Mouse (Mus musculus) limb, embryonic 11.5 days (tissue): ENCODE data around the gene Morn5. TPM values are rescaled to one million over a fixed set of nuclear protein-coding genes. Genes with fewer than 3 reads are reported as not detected.
A peak's percentile ranks its signal among the peaks of the same experiment; 100 is the strongest.

Experiments used
- ATAC-seq: fragments of 200-750 bp; cut with Nextera tagmentation; 2 replicates; pipeline ENCODE4 v1.8.0; 2017; ENCODE audit warnings: low read depth; ENCODE audit not compliant: insufficient number of reproducible peaks, low FRiP score, low TSS enrichment
- DNase-seq: peaks from one replicate; pipeline ENCODE4 v3.0.0-alpha.2; 2015; ENCODE audit warnings: low spot score
- H3K27ac ChIP-seq: fragments of 300-500 bp; sonication (generic); replicated peaks from 2 replicates; pipeline ENCODE4 v1.5.1; 2014; ENCODE audit warnings: low read depth, mild to moderate bottlenecking, low read length
- H3K27me3 ChIP-seq: fragments of 300-500 bp; sonication (generic); 2 replicates; pipeline ENCODE4 v1.6.1; 2014; ENCODE audit warnings: mild to moderate bottlenecking, low read length, mixed read lengths; ENCODE audit not compliant: control insufficient read depth, insufficient read depth
- H3K36me3 ChIP-seq: fragments of 300-500 bp; sonication (generic); 2 replicates; pipeline ENCODE4 v1.6.1; 2014; ENCODE audit warnings: mild to moderate bottlenecking, low read length, moderate library complexity, mixed read lengths; ENCODE audit not compliant: control insufficient read depth, insufficient read depth
- H3K4me1 ChIP-seq: fragments of 300-500 bp; sonication (generic); 2 replicates; pipeline ENCODE4 v1.6.1; 2014; ENCODE audit warnings: low read length, mixed read lengths; ENCODE audit not compliant: control insufficient read depth, insufficient read depth
- H3K4me2 ChIP-seq: fragments of 300-500 bp; sonication (generic); 2 replicates; pipeline ENCODE4 v1.6.1; 2014; ENCODE audit warnings: low read depth, mild to moderate bottlenecking, moderate library complexity; ENCODE audit not compliant: severe bottlenecking
- H3K4me3 ChIP-seq: fragments of 300-500 bp; sonication (generic); 2 replicates; pipeline ENCODE4 v1.5.1; 2014; ENCODE audit warnings: low read depth, low read length
- H3K9ac ChIP-seq: fragments of 300-500 bp; sonication (generic); 2 replicates; pipeline ENCODE4 v1.6.1; 2014; ENCODE audit warnings: mild to moderate bottlenecking, low read length
- H3K9me3 ChIP-seq: fragments of 300-500 bp; sonication (generic); 2 replicates; pipeline ENCODE4 v1.6.1; 2016; ENCODE audit warnings: low read length; ENCODE audit not compliant: control insufficient read depth
- WGBS: fragments of 180-500 bp; shearing (Covaris S2); extraction: QIAGEN DNeasy Blood & Tissue Kit; methylation state at CpG from one replicate; pipeline ENCODE4 v1.1.7; 2014; 5-methylcytosine and 5-hydroxymethylcytosine counted together
- polyA plus RNA-seq: library from polyadenylated mRNA; unstranded; fragments of >200 nt; fragmentation: Nextera tagmentation; extraction: Ambion mirVana; gene quantifications from 2 replicates; pipeline ENCODE4 v1.2.1, GENCODE M21; 2014

Gene Morn5
- polyA plus RNA-seq, 1 experiment from 2014 or later = not detected

DNA sequence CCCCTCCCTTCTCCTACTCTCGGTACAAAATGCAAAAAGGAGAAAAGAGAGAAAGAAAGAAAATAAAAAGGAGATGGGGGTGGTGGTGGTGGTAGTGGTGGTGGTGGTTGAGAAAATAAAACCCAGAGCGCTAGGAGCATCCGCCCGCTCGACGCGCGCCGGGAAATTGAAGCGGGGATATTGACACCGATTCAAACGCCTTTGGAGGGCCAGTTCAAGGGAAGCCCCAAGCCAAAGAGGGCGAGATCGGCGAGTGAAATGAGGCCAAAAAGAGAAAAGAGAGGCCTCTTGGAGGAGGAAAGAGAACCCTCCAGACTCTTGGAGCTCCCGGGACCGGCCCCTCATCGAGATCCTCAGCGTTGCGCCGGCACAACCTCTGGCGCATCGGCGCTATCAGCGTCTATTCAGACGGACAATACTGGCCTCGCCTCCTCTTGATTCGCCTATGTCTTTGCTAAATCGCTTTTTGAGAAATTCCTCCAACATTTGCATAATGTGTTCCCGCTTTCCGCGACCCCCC is 55.2 kb downstream of the Morn5 start:
- Histone ChIP-seq H3K9ac (no peak overlapping the region), H3K4me1 (peaks cover 25% of the 10 kb centered on the region), H3K9me3 (no peaks in the 10 kb centered on the region), H3K4me2 (peak overlapping the region; percentile 52), H3K4me3 (peak overlapping the region; percentile 32), H3K27ac (no peak overlapping the region), H3K27me3 (peaks cover 89% of the 10 kb centered on the region), H3K36me3 (no peaks in the 10 kb centered on the region)
- WGBS = under 1% methylated on average over 32 of the region's 32 CpGs
- no peak for ATAC-seq
- DNase-seq = no peak

DNA sequence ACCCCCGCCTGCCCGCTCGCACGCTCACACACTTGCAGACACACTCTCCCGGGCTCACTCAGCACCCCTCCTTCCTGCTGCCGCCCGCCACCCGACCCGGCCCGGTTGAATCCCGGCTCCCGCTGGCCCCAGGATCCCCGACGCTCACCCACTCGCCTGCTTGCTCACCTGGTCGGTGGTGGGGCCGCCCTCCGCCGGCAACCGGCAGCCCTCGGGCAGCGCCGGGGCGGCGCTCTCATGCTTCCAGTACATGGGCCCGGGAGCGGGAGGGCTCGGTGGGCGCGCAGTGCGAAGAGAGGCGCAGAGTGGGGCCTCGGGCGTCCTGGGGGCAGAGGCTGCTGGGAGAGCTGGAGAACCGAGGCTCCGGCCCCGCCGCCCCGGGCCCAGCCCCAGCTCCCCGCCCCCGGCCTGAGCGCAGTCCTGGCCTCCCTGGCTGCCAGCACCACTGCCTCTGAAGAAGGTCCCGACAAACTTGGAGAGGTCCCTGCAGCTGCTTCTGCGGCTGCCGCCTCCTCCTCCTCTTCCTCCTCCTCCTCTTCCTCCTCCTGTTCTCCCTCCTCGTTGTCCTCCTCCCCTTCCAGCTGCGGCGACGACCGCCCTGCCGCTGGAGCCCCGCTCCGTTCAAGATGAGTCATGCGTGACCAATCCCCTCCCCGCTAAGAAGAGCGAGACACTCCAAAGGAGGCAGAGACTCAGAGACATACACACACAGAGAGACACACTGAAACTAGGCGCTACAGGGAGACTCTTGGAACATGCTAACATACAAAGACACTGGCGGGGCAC is 55.9 kb downstream of the Morn5 start, which contains the start of gene Lhx6:
TSS of gene Lhx6 (minus strand) at position 453 of the 786 bp plus-strand sequence.
- H3K4me2 ChIP-seq = peak within 1 kb of the TSS; percentile 52
- DNase-seq (peak; percentile 67), ATAC-seq (no peak)
- H3K4me1 ChIP-seq = peaks cover 25% of the 10 kb centered on the region
- no peaks in the 10 kb centered on the region for H3K9me3 ChIP-seq
- peaks cover 85% of the 10 kb centered on the region for H3K27me3 ChIP-seq
- 0% methylated on average over 51 of the region's 58 CpGs for WGBS
- no peak within 1 kb of the TSS for H3K9ac ChIP-seq
- H3K27ac ChIP-seq = 0 out of 2 replicates have a peak within 1 kb of the TSS, but pooled peaks have one; percentile 36
- no peaks in the 10 kb centered on the region for H3K36me3 ChIP-seq
- peak within 1 kb of the TSS; percentile 32 for H3K4me3 ChIP-seq

DNA sequence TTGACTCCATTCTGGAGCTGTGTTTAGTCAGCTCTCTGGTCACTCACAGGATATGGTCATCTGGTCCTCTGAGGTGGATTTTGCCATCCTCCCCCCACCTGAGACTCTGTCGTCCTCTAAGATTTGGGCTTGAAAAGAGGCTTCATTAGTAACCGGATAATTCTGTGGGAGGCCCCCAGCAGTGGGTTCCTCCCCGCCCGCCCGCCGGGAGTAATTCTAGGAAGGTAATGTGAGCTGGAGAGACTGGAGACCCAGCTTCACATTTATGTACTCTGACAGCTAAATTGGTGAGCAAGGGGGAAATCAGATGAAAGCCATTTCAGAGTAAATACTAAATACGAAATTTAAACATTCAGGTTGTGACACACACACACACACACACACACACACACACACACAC is 59.4 kb downstream of the Morn5 start:
- Histone ChIP-seq H3K9me3 (no peaks in the 10 kb centered on the region), H3K36me3 (no peaks in the 10 kb centered on the region), H3K4me1 (peaks cover 13% of the 10 kb centered on the region), H3K9ac (no peak overlapping the region), H3K4me3 (no peak overlapping the region), H3K27me3 (peaks cover 59% of the 10 kb centered on the region), H3K27ac (no peak overlapping the region), H3K4me2 (no peak overlapping the region)
- no peak for ATAC-seq
- no peak for DNase-seq
- 6% methylated on average over 7 of the region's 7 CpGs for WGBS

DNA sequence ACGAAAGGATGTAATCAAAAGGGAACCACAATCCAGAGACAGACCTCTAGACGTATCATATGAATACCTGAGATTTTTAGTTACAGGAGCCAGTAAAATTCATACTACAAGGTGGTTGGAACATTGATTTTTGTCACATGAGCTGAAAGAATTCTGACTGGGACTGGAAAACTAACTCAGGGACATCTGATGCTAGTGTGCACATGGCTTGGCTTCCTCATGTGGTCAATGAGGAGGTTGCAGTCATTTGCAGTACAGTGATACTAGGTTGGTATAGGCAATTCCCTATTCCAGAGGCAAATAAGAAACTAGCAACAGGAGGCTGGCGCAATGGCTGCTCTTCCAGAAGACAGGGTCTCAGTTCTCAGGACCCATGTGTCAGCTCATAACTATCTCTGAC is 63.4 kb downstream of the Morn5 start:
- Histone ChIP-seq H3K9me3 (no peaks in the 10 kb centered on the region), H3K9ac (no peak overlapping the region), H3K27ac (no peak overlapping the region), H3K4me2 (no peak overlapping the region), H3K36me3 (peaks cover 2% of the 10 kb centered on the region), H3K4me3 (no peak overlapping the region), H3K4me1 (no peaks in the 10 kb centered on the region), H3K27me3 (peaks cover 23% of the 10 kb centered on the region)
- ATAC-seq (no peak), DNase-seq (no peak)
- WGBS = 79% methylated on average over 3 of the region's 3 CpGs

DNA sequence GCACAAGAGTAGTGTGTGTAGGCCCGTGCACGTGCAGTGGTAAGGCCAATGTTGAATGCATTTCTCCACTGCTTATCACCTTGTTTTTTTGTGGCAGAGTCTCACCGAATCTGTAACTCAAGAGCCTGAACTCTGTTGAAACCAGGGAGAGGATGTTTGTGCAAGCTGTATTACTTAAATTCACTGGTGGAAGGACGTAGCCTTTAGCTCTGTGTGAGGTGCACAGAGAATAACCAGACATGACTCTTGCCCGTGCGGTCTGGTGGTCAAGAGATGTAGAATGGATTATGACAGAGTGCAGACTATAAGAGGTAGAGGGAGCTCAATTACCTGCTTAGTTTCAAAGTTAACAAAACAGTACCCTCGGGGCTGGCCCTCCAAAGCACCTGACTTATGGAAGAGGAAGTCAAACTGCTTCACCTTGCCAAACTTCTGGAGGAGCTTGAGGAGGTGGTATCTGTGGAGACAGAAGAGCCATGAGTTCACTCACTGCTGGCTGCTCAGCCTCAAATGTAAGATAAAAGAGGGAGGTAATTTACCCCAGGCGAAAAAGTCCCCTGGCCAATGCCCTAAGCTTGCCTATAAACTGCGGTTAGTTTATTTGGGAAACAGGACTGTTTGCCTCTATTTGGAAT is 77.7 kb downstream of the Morn5 start:
- ATAC-seq = no peak
- H3K27ac ChIP-seq = no peak overlapping the region
- WGBS = 90% methylated on average over 9 of the region's 9 CpGs
- H3K27me3 ChIP-seq = no peaks in the 10 kb centered on the region
- no peak overlapping the region for H3K4me3 ChIP-seq
- H3K4me1 ChIP-seq = no peaks in the 10 kb centered on the region
- no peak overlapping the region for H3K9ac ChIP-seq
- no peak overlapping the region for H3K4me2 ChIP-seq
- H3K36me3 ChIP-seq = peaks cover 18% of the 10 kb centered on the region
- DNase-seq = no peak
- H3K9me3 ChIP-seq = no peaks in the 10 kb centered on the region

DNA sequence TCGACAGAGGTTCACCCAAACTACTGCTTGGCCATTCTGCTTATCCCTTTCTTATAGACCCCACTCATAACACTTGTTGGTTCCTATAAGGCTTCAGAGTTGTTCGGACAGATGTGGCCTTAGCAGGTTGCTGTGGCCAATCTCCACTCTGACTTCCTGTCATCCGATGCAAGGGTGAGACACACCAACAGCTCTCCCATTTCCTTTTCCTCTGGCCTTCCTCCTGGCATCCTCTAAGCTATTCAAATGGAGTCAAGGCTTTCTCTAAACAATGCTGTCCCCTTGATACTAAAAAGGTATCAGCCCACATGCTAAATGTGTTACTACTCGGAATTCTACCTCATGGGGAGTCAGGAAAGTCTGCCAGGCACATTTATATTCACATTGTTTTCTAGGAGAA is 78.7 kb downstream of the Morn5 start:
- 85% methylated on average over 4 of the region's 4 CpGs for WGBS
- Histone ChIP-seq H3K27ac (no peak overlapping the region), H3K4me3 (no peak overlapping the region), H3K4me2 (no peak overlapping the region), H3K9me3 (no peaks in the 10 kb centered on the region), H3K9ac (no peak overlapping the region), H3K4me1 (no peaks in the 10 kb centered on the region), H3K27me3 (no peaks in the 10 kb centered on the region), H3K36me3 (peaks cover 16% of the 10 kb centered on the region)
- no peak for ATAC-seq
- no peak for DNase-seq

DNA sequence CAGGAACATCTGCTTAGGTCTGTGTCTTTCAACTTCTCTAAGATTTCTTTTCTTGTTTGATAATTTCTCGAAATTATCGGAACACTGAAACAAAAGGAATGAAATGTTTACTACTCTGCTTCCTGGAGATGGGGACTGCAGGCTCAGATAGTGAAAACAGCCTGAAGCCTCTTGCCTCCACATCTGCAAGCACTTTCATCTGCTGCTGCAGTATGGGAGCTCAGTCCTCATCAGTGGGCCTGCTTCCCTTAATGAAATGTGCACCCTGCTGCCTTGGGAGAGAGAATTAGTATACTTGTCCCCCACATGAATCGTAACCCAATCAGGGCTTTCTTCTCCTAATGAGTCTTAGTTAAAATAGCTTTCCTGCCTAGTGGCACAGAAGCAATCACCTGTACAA is 79.8 kb downstream of the Morn5 start:
- Histone ChIP-seq H3K9ac (no peak overlapping the region), H3K27ac (no peak overlapping the region), H3K36me3 (peaks cover 14% of the 10 kb centered on the region), H3K9me3 (no peaks in the 10 kb centered on the region), H3K27me3 (no peaks in the 10 kb centered on the region), H3K4me3 (no peak overlapping the region), H3K4me1 (no peaks in the 10 kb centered on the region), H3K4me2 (no peak overlapping the region)
- DNase-seq (no peak), ATAC-seq (no peak)
- 67% methylated on average over 3 of the region's 3 CpGs for WGBS
